Mouse (Mus musculus) brain, embryonic 18.5 days (tissue): ENCODE measurements around the gene Capn1.

Experiments used
- DNase-seq: peaks from one replicate; pipeline ENCODE4 v3.0.0-alpha.2; 2012; ENCODE audit warnings: low read depth, low spot score

Capn1 gene

GRCm38 (mm10) chr19:6038326-6038725 lies 22.6 kb upstream of the Capn1 start:
- DNase-seq, result no peak

GRCm38 (mm10) chr19:6037695-6038094 lies 22.0 kb upstream of the Capn1 start:
- no peak for DNase-seq

GRCm38 (mm10) chr19:6035966-6036585 lies 20.4 kb upstream of the Capn1 start:
- no peak for DNase-seq

GRCm38 (mm10) chr19:6030520-6031280 lies 15.0 kb upstream of the Capn1 start:
- no peak for DNase-seq

- no peak for DNase-seq
Observed at GRCm38 (mm10) chr19:6029426-6029825, 13.7 kb upstream of the Capn1 start.

GRCm38 (mm10) chr19:6028991-6029390 lies 13.3 kb upstream of the Capn1 start:
- DNase-seq, result no peak

GRCm38 (mm10) chr19:6023930-6024329 lies 8.2 kb upstream of the Capn1 start:
- DNase-seq, result no peak

- DNase-seq, result no peak
Observed at GRCm38 (mm10) chr19:6023059-6023458, 7.4 kb upstream of the Capn1 start.

GRCm38 (mm10) chr19:6020276-6020675 lies 4.6 kb upstream of the Capn1 start:
- no peak for DNase-seq

- peak; percentile 37 for DNase-seq
Observed at GRCm38 (mm10) chr19:6018142-6019089, 2.7 kb upstream of the Capn1 start.

- no peak for DNase-seq
Observed at GRCm38 (mm10) chr19:6016532-6016931, 835 bp upstream of the Capn1 start.

- DNase-seq, result no peak
Observed at GRCm38 (mm10) chr19:6014991-6015510, 646 bp downstream of the Capn1 start.

GRCm38 (mm10) chr19:6013691-6014090 lies 2.0 kb downstream of the Capn1 start:
- no peak for DNase-seq

- DNase-seq, result no peak
Observed at GRCm38 (mm10) chr19:6009137-6009536, 6.6 kb downstream of the Capn1 start.

GRCm38 (mm10) chr19:6007013-6007412 lies 8.7 kb downstream of the Capn1 start:
- DNase-seq, result no peak

- no peak for DNase-seq
Observed at GRCm38 (mm10) chr19:6005541-6005940, 10.2 kb downstream of the Capn1 start.

GRCm38 (mm10) chr19:5999969-6000368 lies 15.7 kb downstream of the Capn1 start:
- no peak for DNase-seq

GRCm38 (mm10) chr19:5998180-5998579 lies 17.5 kb downstream of the Capn1 start:
- no peak for DNase-seq

GRCm38 (mm10) chr19:5994711-5995110 lies 21.0 kb downstream of the Capn1 start:
- no peak for DNase-seq

GRCm38 (mm10) chr19:5992012-5992411 lies 23.7 kb downstream of the Capn1 start:
- no peak for DNase-seq

- no peak for DNase-seq
Observed at GRCm38 (mm10) chr19:5991467-5991866, 24.2 kb downstream of the Capn1 start.

- DNase-seq, result no peak
Observed at GRCm38 (mm10) chr19:5990921-5991320, 24.8 kb downstream of the Capn1 start.
